Mouse (Mus musculus) midbrain, embryonic 10.5 days (tissue): ENCODE data around the gene Cyp3a16. TPM values are rescaled to one million over a fixed set of nuclear protein-coding genes. Genes with fewer than 3 reads are reported as not detected.
"Not testable (repeated sequence)": the region's sequence is repeated elsewhere in the genome, so short reads cannot be mapped to it uniquely, and the experiment has no call there.

Experiments used
- DNase-seq: peaks from one replicate; pipeline ENCODE4 v3.0.0-alpha.2; 2017; ENCODE audit warnings: low spot score
- H3K27ac ChIP-seq: fragments of 300-500 bp; sonication (generic); replicated peaks from 2 replicates; pipeline ENCODE4 v1.5.1; 2016; ENCODE audit warnings: mild to moderate bottlenecking
- H3K27me3 ChIP-seq: fragments of 300-500 bp; sonication (generic); 2 replicates; pipeline ENCODE4 v1.6.1; 2016; ENCODE audit warnings: low read depth, mild to moderate bottlenecking; ENCODE audit not compliant: poor library complexity, severe bottlenecking
- H3K36me3 ChIP-seq: fragments of 300-500 bp; sonication (generic); 2 replicates; pipeline ENCODE4 v1.6.1; 2016; ENCODE audit warnings: mild to moderate bottlenecking, moderate library complexity
- H3K4me1 ChIP-seq: fragments of 300-500 bp; sonication (generic); 2 replicates; pipeline ENCODE4 v1.6.1; 2016
- H3K4me3 ChIP-seq: fragments of 300-500 bp; sonication (generic); 2 replicates; pipeline ENCODE4 v1.5.1; 2016; ENCODE audit warnings: mild to moderate bottlenecking, moderate library complexity
- H3K9me3 ChIP-seq: fragments of 300-500 bp; sonication (generic); replicated peaks from 2 replicates; pipeline ENCODE4 v1.6.1; 2016; ENCODE audit warnings: mild to moderate bottlenecking
- WGBS: fragments of 180-500 bp; shearing (Covaris S2); methylation state at CpG from one replicate; pipeline ENCODE4 v1.1.7; 2016; 5-methylcytosine and 5-hydroxymethylcytosine counted together
- polyA plus RNA-seq: library from polyadenylated mRNA; unstranded; fragments of >200 nt; fragmentation: Nextera tagmentation; extraction: Ambion mirVana; gene quantifications from 2 replicates; pipeline ENCODE4 v1.2.1, GENCODE M21; 2016

Gene Cyp3a16
- not detected in 2 replicates for polyA plus RNA-seq

GRCm38 (mm10) chr5:145469623-145470022, at the start of gene Cyp3a16:
Gene Cyp3a16 (minus strand): TSS chr5:145469723.
- not testable (repeated sequence) for H3K36me3 ChIP-seq, DNase-seq, H3K27ac ChIP-seq, H3K27me3 ChIP-seq, H3K4me3 ChIP-seq, H3K4me1 ChIP-seq
- peaks cover 42% of the 10 kb centered on the region for H3K9me3 ChIP-seq
- 71% methylated on average over 2 of the region's 2 CpGs for WGBS

DNA sequence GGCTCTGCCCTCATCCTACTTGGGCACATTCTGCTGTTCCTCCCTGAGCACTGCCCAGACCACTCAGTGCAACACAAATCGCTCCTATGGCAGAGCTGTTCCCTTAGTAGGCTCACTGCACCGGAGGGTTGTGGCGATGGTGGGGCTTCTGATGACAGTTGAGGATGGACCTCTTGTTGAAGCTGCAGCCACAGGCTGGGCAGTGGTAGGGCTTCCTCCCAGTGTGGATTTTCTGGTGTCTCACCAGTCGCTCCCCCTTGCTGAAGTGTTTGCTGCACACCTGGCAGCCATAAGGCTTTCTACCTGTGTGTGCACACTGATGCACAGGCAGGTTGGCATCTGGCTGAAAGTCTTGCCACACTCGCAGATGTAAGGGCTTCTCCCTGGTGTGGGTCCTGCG, 20.8 kb upstream of the Cyp3a16 start:
- no peaks in the 10 kb centered on the region for H3K36me3 ChIP-seq
- no peaks in the 10 kb centered on the region for H3K27me3 ChIP-seq
- no peak for DNase-seq
- no peak overlapping the region for H3K27ac ChIP-seq
- no peaks in the 10 kb centered on the region for H3K4me1 ChIP-seq
- H3K4me3 ChIP-seq = no peak overlapping the region
- no CpG with 5 or more reads among the region's 6 CpGs for WGBS
- no peaks in the 10 kb centered on the region for H3K9me3 ChIP-seq

- Histone ChIP-seq H3K4me1 (no peaks in the 10 kb centered on the region), H3K9me3 (peaks cover 51% of the 10 kb centered on the region), H3K27me3 (no peaks in the 10 kb centered on the region), H3K36me3 (no peaks in the 10 kb centered on the region), H3K4me3 (no peak overlapping the region), H3K27ac (no peak overlapping the region)
- no peak for DNase-seq
- 62% methylated on average over 5 of the region's 5 CpGs for WGBS
Observed at GRCm38 (mm10) chr5:145464304-145465088, 5.0 kb downstream of the Cyp3a16 start.

DNA sequence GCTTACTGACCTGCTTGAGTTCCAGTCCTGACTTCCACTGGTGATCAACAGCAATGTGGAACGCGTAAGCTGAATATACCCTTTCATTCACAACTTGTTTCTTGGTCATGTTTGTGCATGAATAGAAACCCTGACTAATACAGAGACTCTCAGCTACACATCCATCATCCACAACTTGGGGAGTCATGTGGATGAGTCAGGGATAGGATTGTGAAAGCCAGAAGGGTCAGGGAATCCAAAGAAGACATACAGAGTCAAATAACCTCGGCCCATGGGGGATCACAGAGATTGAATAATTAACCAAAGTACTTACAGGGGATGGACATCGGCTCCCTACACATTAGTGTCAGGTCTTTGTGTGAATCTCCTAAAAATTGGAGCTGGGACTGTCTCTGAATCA, 7.2 kb downstream of the Cyp3a16 start:
- Histone ChIP-seq H3K9me3 (peaks cover 60% of the 10 kb centered on the region), H3K4me3 (no peak overlapping the region), H3K27ac (no peak overlapping the region), H3K36me3 (no peaks in the 10 kb centered on the region), H3K27me3 (no peaks in the 10 kb centered on the region), H3K4me1 (no peaks in the 10 kb centered on the region)
- DNase-seq = no peak
- WGBS = 88% methylated on average over 4 of the region's 4 CpGs

DNA sequence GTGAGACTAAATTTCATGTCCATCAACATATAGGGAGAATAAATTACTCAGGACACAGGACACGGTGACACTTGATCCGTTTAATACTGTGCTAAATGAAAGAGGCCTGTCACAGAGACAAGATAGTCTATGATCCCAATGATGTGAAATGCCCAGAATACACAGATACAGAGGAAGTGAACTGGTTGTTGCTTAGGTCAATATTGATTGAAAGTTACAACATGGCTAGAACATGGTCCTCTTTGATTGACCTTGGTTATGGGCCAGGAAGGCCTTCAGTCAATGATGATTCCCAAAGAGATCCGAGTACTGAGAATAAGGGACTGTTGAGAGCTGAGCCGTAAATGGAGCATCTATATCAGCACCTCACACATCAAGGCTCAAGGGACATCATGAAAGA, 15.1 kb downstream of the Cyp3a16 start:
- no peak for DNase-seq
- H3K9me3 ChIP-seq = peaks cover 91% of the 10 kb centered on the region
- WGBS = 89% methylated on average over 4 of the region's 4 CpGs

DNA sequence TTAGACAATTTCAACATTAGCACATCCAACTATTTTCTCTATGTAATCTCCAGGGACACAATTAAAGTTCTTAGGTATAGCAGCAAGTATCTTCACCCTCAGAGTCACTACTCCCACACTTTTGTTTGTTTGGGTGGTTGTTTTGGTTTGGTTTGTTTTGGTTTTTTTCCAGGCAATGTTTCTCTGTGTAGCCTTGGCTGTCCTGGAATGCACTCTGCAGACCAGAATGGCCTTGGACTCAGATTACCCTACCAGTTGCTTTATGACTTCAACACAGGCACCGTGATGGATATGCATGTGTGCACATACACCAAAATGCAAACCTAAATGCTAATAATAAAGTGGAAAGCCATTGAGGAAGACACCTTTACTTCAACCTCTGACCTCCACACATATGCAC, 35.8 kb downstream of the Cyp3a16 start:
- DNase-seq = no peak
- 72% methylated on average over 1 of the region's 1 CpGs for WGBS
- Histone ChIP-seq H3K4me3 (no peak overlapping the region), H3K9me3 (peaks cover 58% of the 10 kb centered on the region), H3K4me1 (no peaks in the 10 kb centered on the region), H3K27ac (no peak overlapping the region), H3K27me3 (no peaks in the 10 kb centered on the region), H3K36me3 (no peaks in the 10 kb centered on the region)

More for the DNA sequence above, 15.1 kb downstream of the Cyp3a16 start:
- no peaks in the 10 kb centered on the region for H3K36me3 ChIP-seq
- no peak overlapping the region for H3K27ac ChIP-seq
- H3K4me3 ChIP-seq = no peak overlapping the region
- no peaks in the 10 kb centered on the region for H3K27me3 ChIP-seq
- H3K4me1 ChIP-seq = no peaks in the 10 kb centered on the region

- DNase-seq = no peak
- no peaks in the 10 kb centered on the region for H3K27me3 ChIP-seq
- no peak overlapping the region for H3K27ac ChIP-seq
- H3K9me3 ChIP-seq = peaks cover 53% of the 10 kb centered on the region
- no peak overlapping the region for H3K4me3 ChIP-seq
- H3K36me3 ChIP-seq = no peaks in the 10 kb centered on the region
- no peaks in the 10 kb centered on the region for H3K4me1 ChIP-seq
Observed at GRCm38 (mm10) chr5:145431004-145431403, 38.5 kb downstream of the Cyp3a16 start.

DNA sequence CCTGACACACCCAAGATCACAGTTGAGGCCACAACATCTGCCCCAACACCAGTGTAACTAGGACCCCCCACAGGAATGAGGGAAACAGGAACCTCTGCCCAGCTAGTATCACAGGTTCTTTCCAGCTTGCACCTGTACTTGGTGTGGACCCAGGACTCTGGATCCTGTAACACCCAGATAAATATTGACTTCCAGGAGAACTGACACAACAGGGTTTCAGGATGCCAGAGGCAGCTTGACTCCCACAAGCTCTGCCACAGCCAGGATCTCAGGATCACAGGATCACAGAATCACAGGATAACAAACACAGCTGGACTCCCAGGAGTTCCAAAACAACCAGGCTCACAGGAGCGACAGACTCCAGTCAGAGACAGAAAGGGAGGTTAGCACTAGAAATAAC, 47.2 kb downstream of the Cyp3a16 start:
- Histone ChIP-seq H3K27ac (no peak overlapping the region), H3K4me1 (no peaks in the 10 kb centered on the region), H3K27me3 (no peaks in the 10 kb centered on the region), H3K36me3 (no peaks in the 10 kb centered on the region), H3K9me3 (peaks cover 35% of the 10 kb centered on the region), H3K4me3 (no peak overlapping the region)
- 63% methylated on average over 1 of the region's 1 CpGs for WGBS
- no peak for DNase-seq

- peaks cover 60% of the 10 kb centered on the region for H3K9me3 ChIP-seq
- not testable (repeated sequence) for H3K4me1 ChIP-seq, H3K27ac ChIP-seq, H3K4me3 ChIP-seq, H3K27me3 ChIP-seq, H3K36me3 ChIP-seq, DNase-seq
- 85% methylated on average over 9 of the region's 9 CpGs for WGBS
Observed at GRCm38 (mm10) chr5:145415416-145415815, 54.1 kb downstream of the Cyp3a16 start.

Other genes with a start within 250 kb of the Cyp3a16 start
- gene Zfp655, start 238.0 kb downstream of the Cyp3a16 start, polyA plus RNA-seq = 33.5 and 39.0 TPM in 2 replicates
- gene Zscan25, start 189.2 kb downstream of the Cyp3a16 start, polyA plus RNA-seq = 0.79 and 0.88 TPM in 2 replicates
- gene Cyp3a57, start 124.4 kb downstream of the Cyp3a16 start, polyA plus RNA-seq = not detected in 2 replicates
- gene Cyp3a41b, start 115.0 kb upstream of the Cyp3a16 start, polyA plus RNA-seq = not detected in 2 replicates